Mouse (Mus musculus) 3134 (cell line): Measurements from ENCODE around the gene Rpap3.

Source experiments
- DNase-seq: peaks from one replicate; pipeline ENCODE4 v3.0.0-alpha.2; 2011; ENCODE audit warnings: low spot score; ENCODE audit not compliant: insufficient read length; ENCODE audit errors: extremely low read depth

Rpap3 gene

GRCm38 (mm10) chr15:97731988-97732387 is 26.4 kb upstream of the Rpap3 start:
- no peak for DNase-seq

GRCm38 (mm10) chr15:97731111-97731510 is 25.5 kb upstream of the Rpap3 start, which contains the start of gene Endou:
TSS of gene Endou (minus strand) at chr15:97731339.
- no peak for DNase-seq

- no peak for DNase-seq
These were observed 24.7 kb upstream of the Rpap3 start for GRCm38 (mm10) chr15:97730365-97730764.

- DNase-seq, result peak; percentile 50
These were observed 23.2 kb upstream of the Rpap3 start for GRCm38 (mm10) chr15:97728804-97729203.

GRCm38 (mm10) chr15:97728394-97728793 is 22.8 kb upstream of the Rpap3 start:
- DNase-seq, result no peak

- DNase-seq, result no peak
These were observed 21.9 kb upstream of the Rpap3 start for GRCm38 (mm10) chr15:97727520-97727919.

GRCm38 (mm10) chr15:97727048-97727447 is 21.4 kb upstream of the Rpap3 start:
- DNase-seq, result peak; percentile 78

GRCm38 (mm10) chr15:97726310-97726709 is 20.7 kb upstream of the Rpap3 start:
- no peak for DNase-seq

- DNase-seq, result no peak
These were observed 19.7 kb upstream of the Rpap3 start for GRCm38 (mm10) chr15:97725198-97725785.

GRCm38 (mm10) chr15:97724346-97725197 is 18.9 kb upstream of the Rpap3 start:
- DNase-seq, result no peak

GRCm38 (mm10) chr15:97723536-97724345 is 18.1 kb upstream of the Rpap3 start:
- DNase-seq, result no peak

- no peak for DNase-seq
These were observed 15.5 kb upstream of the Rpap3 start for GRCm38 (mm10) chr15:97721008-97721701.

GRCm38 (mm10) chr15:97720026-97720675 is 14.5 kb upstream of the Rpap3 start:
- no peak for DNase-seq

- DNase-seq, result no peak
These were observed 13.9 kb upstream of the Rpap3 start for GRCm38 (mm10) chr15:97719494-97719893.

- DNase-seq, result no peak
These were observed 13.0 kb upstream of the Rpap3 start for GRCm38 (mm10) chr15:97718535-97719155.

GRCm38 (mm10) chr15:97717861-97718534 is 12.4 kb upstream of the Rpap3 start:
- no peak for DNase-seq

- DNase-seq, result no peak
These were observed 11.2 kb upstream of the Rpap3 start for GRCm38 (mm10) chr15:97716782-97717181.

- DNase-seq, result no peak
These were observed 10.1 kb upstream of the Rpap3 start for GRCm38 (mm10) chr15:97715734-97716133.

- DNase-seq, result no peak
These were observed 9.5 kb upstream of the Rpap3 start for GRCm38 (mm10) chr15:97715083-97715482.
